Mouse (Mus musculus): ENCODE measurements around the gene Emc9.

DNA sequence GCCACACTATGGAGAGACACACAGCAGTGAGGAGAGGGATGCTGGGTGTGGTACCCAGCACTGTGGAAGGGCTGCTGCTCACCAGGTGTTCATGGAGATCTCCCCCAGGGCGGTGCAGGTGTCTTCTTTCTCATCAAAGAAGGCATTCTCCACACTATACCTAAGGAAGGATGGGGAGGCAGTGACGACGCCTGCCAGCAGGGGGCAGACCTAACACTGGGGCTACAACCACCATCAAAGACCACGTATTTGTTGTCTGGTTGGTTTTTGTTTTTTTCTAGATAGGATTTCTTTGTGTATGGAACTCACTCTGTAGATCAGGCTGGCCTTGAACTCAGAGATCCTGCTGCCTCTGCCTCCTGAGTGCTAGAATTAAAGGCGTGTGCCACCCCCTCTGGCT lies 44.2 kb upstream of the Emc9 start:
- TF ChIP-seq CTCF (IDR thresholded peaks at IDR 0.05; ENCODE audit: control insufficient read depth, insufficient read depth, insufficient read length) (peak; percentile 57), USF1 (IDR thresholded peaks at IDR 0.05; ENCODE audit: low read depth) (no peak), FOSL1 (IDR thresholded peaks at IDR 0.05; ENCODE audit: insufficient read depth, low read length, poor library complexity, severe bottlenecking) (no peak), MAX (IDR thresholded peaks at IDR 0.05) (no peak), MYOG (IDR thresholded peaks at IDR 0.05; ENCODE audit: control insufficient read depth, extremely low read depth, insufficient read length) (no peak)
